Mouse (Mus musculus): ENCODE measurements around the gene Elf1. TPM values are rescaled to one million over a fixed set of nuclear protein-coding genes. Genes with fewer than 3 reads are reported as not detected.

Gene Elf1
- total RNA-seq (2012; rRNA removed) = 21.5 and 27.3 TPM in 2 replicates
- 10 to 100 TPM; 24.2 to 43.1 TPM for polyA plus RNA-seq (2012; ENCODE audit: insufficient read depth in 1 of 2, insufficient read length in 2 of 2, low read depth in 1 of 2, low replicate concordance in 2 of 2, missing spikeins in 1 of 2)

DNA sequence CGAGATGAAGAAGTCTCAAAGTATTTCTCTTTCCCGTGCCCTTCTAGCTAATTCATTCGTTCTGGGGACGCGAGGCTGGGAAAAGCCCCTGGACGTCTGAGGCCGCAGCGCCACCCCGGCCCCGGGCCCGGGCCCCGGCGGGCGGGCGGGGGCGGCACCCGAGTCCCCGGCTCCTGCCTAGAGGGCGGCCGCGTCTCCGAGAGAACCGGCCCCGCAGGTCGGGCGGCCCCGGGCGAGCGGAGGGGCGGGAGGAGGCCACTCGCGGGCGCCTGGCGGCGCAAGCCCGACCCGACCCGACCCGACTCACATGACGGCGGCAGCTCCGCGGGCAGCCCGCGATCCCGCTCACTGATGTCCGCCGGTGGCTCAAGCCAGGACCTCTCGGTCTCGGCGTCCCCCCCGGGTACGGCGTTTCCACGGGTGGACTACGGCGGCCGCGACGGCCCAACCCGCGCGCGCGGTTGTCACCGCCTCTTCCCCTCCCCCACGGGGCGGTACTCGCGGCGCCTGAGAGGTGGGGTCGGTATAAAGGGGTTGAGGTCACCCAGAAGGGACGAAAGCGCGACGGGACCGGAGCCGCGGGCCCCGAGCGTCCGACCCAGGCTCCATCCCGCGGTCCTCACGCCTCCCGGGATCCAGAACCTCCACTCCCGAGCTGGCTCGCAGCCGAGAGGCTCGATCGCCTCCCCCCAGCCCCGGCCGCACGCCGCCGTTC, at the start of gene Elf1:
Elf1 (plus strand) TSS at position 571 of the 715 bp plus-strand sequence.
- Histone ChIP-seq H3K9me3 (replicated peaks; ENCODE audit: insufficient read depth, low read length) (no peaks in the 10 kb centered on the region), H3K27me3 (ENCODE audit: control insufficient read depth in 1 of 2, insufficient read depth in 2 of 2, low read length in 2 of 2) (no peaks in the 10 kb centered on the region), H3K9ac (ENCODE audit: control insufficient read depth, low read depth, low read length, poor library complexity, severe bottlenecking) (peak within 1 kb of the TSS; percentile 99), H3K4me1 (ENCODE audit: control insufficient read depth in 1 of 2, insufficient read depth in 2 of 2, low read length in 2 of 2) (peaks cover 0 to 3% of the 10 kb centered on the region in 2 experiments; a peak in 2 of 4 replicates), H3K79me2 (ENCODE audit: control insufficient read depth, insufficient read depth, low read length, poor library complexity) (peaks cover 13% of the 10 kb centered on the region), H3K27ac (ENCODE audit: control insufficient read depth, low read depth, low read length) (peak within 1 kb of the TSS; percentile 86), H3K4me3 (ENCODE audit: control insufficient read depth in 1 of 2, insufficient read depth in 1 of 2, low read depth in 2 of 2, low read length in 2 of 2) (peak within 1 kb of the TSS; percentile 96 to 99), H3K36me3 (ENCODE audit: control insufficient read depth in 1 of 2, insufficient read depth in 2 of 2, low read length in 2 of 2) (peaks cover 0 to 6% of the 10 kb centered on the region in 2 experiments; a peak in 2 of 4 replicates)
- DNase-seq (ENCODE audit: low read depth, low spot score) = peak; percentile 86
- TF ChIP-seq NELFE (IDR thresholded peaks at IDR 0.05; ENCODE audit: low read depth, low read length) (peak; percentile 89), USF2 (IDR thresholded peaks at IDR 0.05; ENCODE audit: borderline replicate concordance in 1 of 2, insufficient read depth in 1 of 2, low read depth in 1 of 2, low read length in 2 of 2) (no peak), ZKSCAN1 (IDR thresholded peaks at IDR 0.05; ENCODE audit: low read depth, low read length) (peak; percentile 67; the same call in 1 of the 2 replicates), GABPA (IDR thresholded peaks at IDR 0.05; ENCODE audit: low read depth, low read length) (no peak), HCFC1 (IDR thresholded peaks at IDR 0.05; ENCODE audit: low read depth, low read length) (peak; percentile 83), JUND (IDR thresholded peaks at IDR 0.05; ENCODE audit: low read depth, low read length) (no peak), POLR2AphosphoS2 (IDR thresholded peaks at IDR 0.05; ENCODE audit: low read length) (peak; percentile 55; the same call in 1 of the 2 replicates), MYB (IDR thresholded peaks at IDR 0.05; ENCODE audit: low read depth, low read length) (no peak), E2F4 (IDR thresholded peaks at IDR 0.05; ENCODE audit: borderline replicate concordance, low read depth, low read length) (no peak), SMC3 (IDR thresholded peaks at IDR 0.05; ENCODE audit: low read depth, low read length) (no peak), POLR2AphosphoS5 (IDR thresholded peaks at IDR 0.05; ENCODE audit: borderline replicate concordance, low read depth, low read length) (no peak), UBTF (IDR thresholded peaks at IDR 0.05; ENCODE audit: borderline replicate concordance, insufficient read depth, low read depth, low read length) (peak; percentile 99), TBP (IDR thresholded peaks at IDR 0.05; ENCODE audit: low read depth, low read length) (peak; percentile 74), CHD2 (IDR thresholded peaks at IDR 0.05; ENCODE audit: low read length) (peak; percentile 57), ZC3H11A (IDR thresholded peaks at IDR 0.05; ENCODE audit: low read depth, low read length) (no peak), EP300 (IDR thresholded peaks at IDR 0.05; ENCODE audit: low read depth in 1 of 2, low read length in 2 of 2) (no peak; a peak in 1 of 4 replicates), MAZ (IDR thresholded peaks at IDR 0.05; ENCODE audit: low read depth, low read length) (peak; percentile 89), TCF12 (IDR thresholded peaks at IDR 0.05; ENCODE audit: low read depth, low read length) (peak; percentile 44; the same call in 1 of the 2 replicates), CTCF (IDR thresholded peaks at IDR 0.05 in 2 of 3, conservative IDR thresholded peaks at IDR 0.05 in 1 of 3; ENCODE audit: control insufficient read depth in 1 of 3, insufficient read depth in 1 of 3, low read depth in 2 of 3, low read length in 3 of 3, poor library complexity in 1 of 3, severe bottlenecking in 1 of 3) (no peak), USF1 (IDR thresholded peaks at IDR 0.05; ENCODE audit: low read depth, low read length) (peak; percentile 23; the same call in 1 of the 2 replicates), ETS1 (IDR thresholded peaks at IDR 0.05; ENCODE audit: low read depth, low read length) (no peak), ZMIZ1 (IDR thresholded peaks at IDR 0.05; ENCODE audit: low read depth, low read length) (peak; percentile 88; the same call in 1 of the 2 replicates), MAFK (IDR thresholded peaks at IDR 0.05; ENCODE audit: borderline replicate concordance, low read depth, low read length) (no peak), ZNF384 (IDR thresholded peaks at IDR 0.05; ENCODE audit: low read depth, low read length) (no peak), ELF1 (IDR thresholded peaks at IDR 0.05; ENCODE audit: low read depth, low read length) (no peak), MEF2A (IDR thresholded peaks at IDR 0.05; ENCODE audit: extremely low read depth, insufficient replicate concordance, low read depth, low read length, poor library complexity, severe bottlenecking) (no peak), MAX (IDR thresholded peaks at IDR 0.05; ENCODE audit: low read length) (no peak; the same call in 1 of the 2 replicates), TAL1 (IDR thresholded peaks at IDR 0.05; ENCODE audit: low read length) (no peak), RCOR1 (IDR thresholded peaks at IDR 0.05; ENCODE audit: low read depth, low read length) (no peak), KAT2A (conservative IDR thresholded peaks at IDR 0.05; ENCODE audit: low read depth, low read length) (no peak; the same call in 1 of the 2 replicates), MYC (IDR thresholded peaks at IDR 0.05; ENCODE audit: low read depth, low read length) (no peak), POLR2A (IDR thresholded peaks at IDR 0.05; ENCODE audit: control insufficient read depth in 1 of 2, insufficient read depth in 1 of 2, low read depth in 1 of 2, low read length in 2 of 2, poor library complexity in 1 of 2) (peak; percentile 86 to 87; a peak in 3 of 4 replicates), GATA1 (IDR thresholded peaks at IDR 0.05; ENCODE audit: low read depth, low read length) (no peak), SIN3A (IDR thresholded peaks at IDR 0.05; ENCODE audit: low read length) (peak; percentile 88), BHLHE40 (IDR thresholded peaks at IDR 0.05; ENCODE audit: borderline replicate concordance, low read depth, low read length) (no peak)

Data from MEL (cell line).